Mouse (Mus musculus) spleen, adult 2 months (tissue): ENCODE measurements at regions not wholly inside any gene's neighbourhood (a gene's known extent, or its start where the extent isn't known, plus 50 kb on each side); places are given as distances from the start of the nearest gene placed in this dataset.

Source experiments
- CTCF ChIP-seq: fragments of 200-500 bp; IDR thresholded peaks from 2 replicates; pipeline ENCODE4 v1.5.1; 2011; ENCODE audit warnings: mild to moderate bottlenecking, inconsistent platforms; ENCODE audit not compliant: insufficient read depth, insufficient read length, insufficient replicate concordance; ENCODE audit errors: extremely low read depth
- POLR2A ChIP-seq: fragments of 200-500 bp; IDR thresholded peaks from 2 replicates; pipeline ENCODE4 v1.6.1; 2011; ENCODE audit warnings: low read depth, low read length, inconsistent platforms

DNA sequence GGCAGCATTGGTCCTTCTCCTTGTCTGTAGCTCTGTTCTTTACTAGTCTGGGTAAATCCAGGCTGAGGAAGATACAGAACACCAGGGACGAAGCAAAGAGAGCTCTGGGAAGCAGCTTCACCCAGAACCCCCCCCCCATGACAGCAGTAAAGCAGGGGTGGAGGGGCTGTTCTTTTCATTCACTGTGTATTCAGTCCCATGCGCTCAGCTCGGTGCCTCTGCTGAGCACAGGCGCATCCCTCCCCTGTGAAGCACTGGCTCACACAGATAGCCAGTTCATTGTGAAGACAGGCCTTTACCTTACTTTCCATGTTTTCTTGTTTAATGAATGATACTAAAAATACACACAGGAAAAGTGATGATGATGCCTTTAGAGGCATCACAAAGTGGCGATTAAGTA is 338.8 kb upstream of the Igfbp7 start:
- no peak for TF ChIP-seq POLR2A
- no peak for TF ChIP-seq CTCF
